Mouse (Mus musculus): ENCODE results near the gene Dok5. TPM values are rescaled to one million over a fixed set of nuclear protein-coding genes. Genes with fewer than 3 reads are reported as not detected.

Gene Dok5
- polyA plus RNA-seq, 1 experiment from 2014 or later = 11.4 TPM

DNA sequence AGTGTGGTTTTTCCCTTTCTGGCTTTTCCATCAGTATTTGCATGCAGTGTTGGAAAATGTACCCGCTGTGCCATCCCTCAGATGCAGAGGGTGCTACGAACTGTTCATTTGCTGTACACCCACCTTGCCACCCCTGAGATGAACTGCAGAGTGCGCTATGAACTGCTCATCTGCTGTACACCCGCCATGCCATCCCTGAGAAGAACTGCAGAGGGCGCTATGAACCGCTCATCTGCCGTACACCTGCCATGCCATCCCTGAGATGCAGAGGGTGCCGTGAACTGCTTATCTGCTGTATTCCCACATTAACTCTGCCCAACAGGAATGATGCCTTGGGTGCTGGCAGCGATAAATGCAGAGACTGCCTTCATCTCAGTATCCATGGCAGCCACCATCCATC is 171.8 kb downstream of the Dok5 start:
- Histone ChIP-seq H3K27ac (no peak overlapping the region), H3K4me2 (no peak overlapping the region), H3K9ac (no peak overlapping the region), H3K4me3 (no peak overlapping the region), H3K4me1 (no peaks in the 10 kb centered on the region), H3K9me3 (no peaks in the 10 kb centered on the region), H3K27me3 (no peaks in the 10 kb centered on the region), H3K36me3 (no peaks in the 10 kb centered on the region)
- ATAC-seq (ENCODE audit: insufficient number of reproducible peaks, insufficient read depth, low FRiP score, low TSS enrichment, low read depth) = no peak
- 94% methylated on average over 9 of the region's 9 CpGs for WGBS

DNA sequence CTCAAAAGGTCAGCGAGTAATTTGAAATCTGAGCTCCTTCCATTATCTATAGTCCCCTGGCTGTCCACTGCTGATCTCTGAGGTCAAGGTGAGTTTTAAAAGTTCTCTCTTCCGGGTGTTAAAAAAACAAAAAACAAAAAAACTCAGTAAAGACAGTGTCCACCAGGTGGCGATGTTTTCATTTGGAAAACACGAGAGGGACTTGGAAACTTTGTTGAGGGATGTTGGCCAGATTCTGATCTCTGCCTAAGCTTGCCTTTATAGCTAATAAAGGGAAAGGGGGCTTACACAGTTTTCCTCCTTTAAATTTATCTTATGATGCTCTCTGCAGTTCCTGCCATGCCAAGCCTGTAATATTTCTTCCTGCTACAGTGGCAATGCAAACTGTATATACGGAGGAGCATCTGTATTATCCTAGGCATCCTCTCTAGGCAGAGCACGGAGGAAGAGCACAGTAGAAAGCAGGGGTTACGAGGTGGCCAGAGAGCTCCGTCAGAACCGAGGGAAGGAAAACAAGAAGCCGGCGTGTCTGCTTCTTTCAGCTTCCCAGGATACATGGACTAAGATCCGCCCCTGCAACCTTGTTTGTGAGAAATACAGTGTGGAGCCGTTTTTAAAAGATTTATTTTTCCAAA is 181.1 kb downstream of the Dok5 start:
- Histone ChIP-seq H3K27ac (no peak overlapping the region), H3K9me3 (no peaks in the 10 kb centered on the region), H3K4me3 (no peak overlapping the region), H3K4me2 (no peak overlapping the region; the same call in 1 of the 2 replicates), H3K27me3 (no peaks in the 10 kb centered on the region; the same call in 1 of the 2 replicates), H3K9ac (0 out of 2 replicates have a peak overlapping the region, but pooled peaks have one; percentile 16), H3K4me1 (peaks cover 11% of the 10 kb centered on the region), H3K36me3 (no peaks in the 10 kb centered on the region)
- ATAC-seq (ENCODE audit: insufficient number of reproducible peaks, insufficient read depth, low FRiP score, low TSS enrichment, low read depth) = no peak
- 36% methylated on average over 13 of the region's 13 CpGs for WGBS

DNA sequence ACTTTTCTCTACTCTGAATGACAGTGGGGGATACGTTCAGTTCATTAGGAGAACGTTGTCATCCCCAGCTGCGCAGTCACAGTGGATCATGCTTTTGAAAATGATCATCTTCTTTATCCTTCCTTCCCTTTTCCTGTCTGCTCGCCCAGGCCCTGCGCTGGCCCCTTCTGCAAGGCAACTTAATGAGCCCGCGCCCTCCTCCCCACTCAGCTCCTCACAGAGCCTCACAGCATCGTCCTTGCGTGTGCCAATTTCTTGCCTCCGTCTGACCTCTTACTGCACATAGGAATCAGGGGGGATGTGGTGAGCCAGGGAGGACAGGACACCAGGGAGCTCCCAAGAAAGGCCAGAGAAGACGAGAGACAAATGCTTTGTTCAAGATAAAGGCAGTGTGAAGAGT is 182.3 kb downstream of the Dok5 start:
- H3K27ac ChIP-seq = no peak overlapping the region
- no peaks in the 10 kb centered on the region; the same call in 1 of the 2 replicates for H3K27me3 ChIP-seq
- WGBS = 75% methylated on average over 11 of the region's 11 CpGs
- no peak for ATAC-seq (ENCODE audit: insufficient number of reproducible peaks, insufficient read depth, low FRiP score, low TSS enrichment, low read depth)
- H3K4me1 ChIP-seq = peaks cover 11% of the 10 kb centered on the region
- H3K9me3 ChIP-seq = no peaks in the 10 kb centered on the region
- no peak overlapping the region for H3K4me3 ChIP-seq
- no peak overlapping the region for H3K9ac ChIP-seq
- no peaks in the 10 kb centered on the region for H3K36me3 ChIP-seq
- no peak overlapping the region for H3K4me2 ChIP-seq

DNA sequence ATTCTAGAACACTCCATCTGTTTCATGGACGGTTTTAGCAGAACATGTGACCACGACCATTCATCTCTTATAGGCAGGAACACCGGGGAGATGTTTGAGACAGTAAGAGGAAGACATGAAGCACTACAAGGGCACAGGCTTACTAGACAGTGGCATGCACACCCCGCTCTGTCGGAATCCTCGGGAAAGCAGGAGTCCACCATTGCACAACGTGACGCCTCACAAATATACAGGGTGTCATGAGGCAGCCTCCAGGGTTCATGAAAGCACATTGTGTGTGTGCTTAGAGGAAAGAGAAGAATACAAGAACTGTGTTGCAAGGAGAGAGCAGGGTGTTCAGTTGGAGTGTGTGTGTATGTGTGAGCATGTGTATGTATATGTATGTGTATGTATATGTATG is 184.0 kb downstream of the Dok5 start:
- Histone ChIP-seq H3K4me1 (peaks cover 17% of the 10 kb centered on the region), H3K36me3 (no peaks in the 10 kb centered on the region), H3K4me2 (no peak overlapping the region), H3K27ac (no peak overlapping the region), H3K9me3 (no peaks in the 10 kb centered on the region), H3K4me3 (no peak overlapping the region), H3K9ac (no peak overlapping the region), H3K27me3 (no peaks in the 10 kb centered on the region; the same call in 1 of the 2 replicates)
- no peak for ATAC-seq (ENCODE audit: insufficient number of reproducible peaks, insufficient read depth, low FRiP score, low TSS enrichment, low read depth)
- WGBS = 92% methylated on average over 8 of the region's 8 CpGs

DNA sequence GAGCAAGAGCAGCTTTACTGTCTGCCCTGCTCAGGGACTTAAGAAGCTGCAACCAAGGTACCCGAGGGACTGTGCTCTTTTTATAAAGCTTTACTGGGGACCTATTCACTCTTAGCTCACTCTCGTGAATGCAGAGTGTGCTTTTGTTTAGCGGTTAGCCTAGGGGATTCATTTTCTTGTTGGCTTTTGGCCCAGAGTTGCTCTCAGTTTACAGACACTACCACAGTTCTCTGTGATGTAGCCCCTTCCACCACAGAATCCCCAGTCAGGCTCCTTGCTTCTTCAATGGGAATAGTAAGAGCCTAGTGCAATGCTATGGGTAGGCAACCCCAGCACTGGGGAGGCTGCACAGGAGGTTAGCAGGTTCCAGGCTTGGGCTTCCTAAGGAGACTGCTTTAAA is 190.7 kb downstream of the Dok5 start:
- no peak overlapping the region for H3K4me3 ChIP-seq
- 6% methylated on average over 3 of the region's 3 CpGs for WGBS
- H3K9me3 ChIP-seq = no peaks in the 10 kb centered on the region
- no peak overlapping the region for H3K9ac ChIP-seq
- H3K36me3 ChIP-seq = no peaks in the 10 kb centered on the region
- H3K4me1 ChIP-seq = peaks cover 42% of the 10 kb centered on the region
- no peaks in the 10 kb centered on the region for H3K27me3 ChIP-seq
- peak overlapping the region; percentile 70 for H3K27ac ChIP-seq
- no peak overlapping the region for H3K4me2 ChIP-seq
- ATAC-seq (ENCODE audit: insufficient number of reproducible peaks, insufficient read depth, low FRiP score, low TSS enrichment, low read depth) = peak; percentile 86

DNA sequence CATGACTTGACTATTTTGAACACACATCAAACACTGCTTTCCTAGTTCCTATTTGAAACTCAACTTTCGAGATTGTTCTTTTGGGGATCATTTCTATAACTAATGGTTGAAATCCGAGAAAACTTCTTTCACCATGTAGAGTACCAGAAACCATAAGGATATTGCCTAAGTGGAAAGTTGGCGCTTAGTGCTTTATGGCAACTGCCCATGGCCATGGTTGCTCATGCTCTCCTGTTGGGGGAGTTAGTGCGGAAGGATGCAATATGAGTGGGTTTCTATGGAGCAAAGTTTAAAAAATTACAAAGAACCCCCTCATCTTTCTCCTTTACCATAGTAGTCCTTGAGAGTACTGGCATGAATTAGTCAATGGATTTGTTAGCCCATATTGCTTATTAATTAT is 192.5 kb downstream of the Dok5 start:
- no peak overlapping the region for H3K4me2 ChIP-seq
- H3K4me1 ChIP-seq = peaks cover 42% of the 10 kb centered on the region
- H3K27me3 ChIP-seq = no peaks in the 10 kb centered on the region
- H3K9ac ChIP-seq = no peak overlapping the region
- no peak for ATAC-seq (ENCODE audit: insufficient number of reproducible peaks, insufficient read depth, low FRiP score, low TSS enrichment, low read depth)
- H3K4me3 ChIP-seq = no peak overlapping the region
- H3K9me3 ChIP-seq = no peaks in the 10 kb centered on the region
- H3K27ac ChIP-seq = no peak overlapping the region
- 90% methylated on average over 4 of the region's 4 CpGs for WGBS
- no peaks in the 10 kb centered on the region for H3K36me3 ChIP-seq

DNA sequence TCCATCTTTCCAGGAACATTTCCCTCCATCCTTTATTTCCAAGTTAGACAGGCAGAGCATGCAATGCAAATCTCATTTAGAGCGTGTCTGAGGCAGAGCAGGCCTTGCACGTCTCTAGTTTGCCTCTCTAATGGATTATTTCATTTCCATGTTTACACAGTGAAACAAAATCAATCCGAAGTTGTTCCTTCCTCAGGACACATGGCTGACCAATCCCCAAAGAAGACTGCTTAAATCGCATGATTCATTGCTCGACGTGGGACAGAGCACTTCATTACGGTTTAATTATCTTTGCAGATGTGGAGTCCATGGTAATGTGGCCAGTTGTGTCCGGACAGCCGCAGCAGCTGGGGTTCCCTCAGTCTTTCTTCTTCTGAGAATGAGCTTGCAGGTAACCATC is 194.6 kb downstream of the Dok5 start:
- Histone ChIP-seq H3K27ac (no peak overlapping the region), H3K36me3 (no peaks in the 10 kb centered on the region), H3K9ac (no peak overlapping the region), H3K9me3 (no peaks in the 10 kb centered on the region), H3K4me3 (no peak overlapping the region), H3K4me1 (peaks cover 33% of the 10 kb centered on the region), H3K27me3 (no peaks in the 10 kb centered on the region), H3K4me2 (no peak overlapping the region)
- no peak for ATAC-seq (ENCODE audit: insufficient number of reproducible peaks, insufficient read depth, low FRiP score, low TSS enrichment, low read depth)
- WGBS = 73% methylated on average over 9 of the region's 9 CpGs

Other genes with a start within 250 kb of the Dok5 start
- gene Pfdn4, start 235.4 kb upstream of the Dok5 start, polyA plus RNA-seq (2015; fragmentation: Nextera tagmentation; extraction: Ambion mirVana) = 90.0 and 93.0 TPM in 2 replicates
- not detected in 2 replicates for gene Cyp24a1, start 234.7 kb upstream of the Dok5 start, polyA plus RNA-seq (2015; fragmentation: Nextera tagmentation; extraction: Ambion mirVana)
- not detected in 2 replicates for gene 4930470P17Rik, start 129.8 kb upstream of the Dok5 start, polyA plus RNA-seq (2015; fragmentation: Nextera tagmentation; extraction: Ambion mirVana)

All from embryonic facial prominence, embryonic 13.5 days (tissue).